Mouse (Mus musculus) heart, postnatal 0 days (tissue): Measurements from ENCODE around the gene Kansl1l.

Experiments used
- CTCF ChIP-seq: IDR thresholded peaks from 2 replicates; pipeline ENCODE4 v1.5.1; 2016; ENCODE audit warnings: antibody characterized with exemption, control low read depth, low read depth
- EP300 ChIP-seq: IDR thresholded peaks from 2 replicates; pipeline ENCODE4 v1.6.1; 2016; ENCODE audit warnings: antibody characterized with exemption, low read depth

DNA sequence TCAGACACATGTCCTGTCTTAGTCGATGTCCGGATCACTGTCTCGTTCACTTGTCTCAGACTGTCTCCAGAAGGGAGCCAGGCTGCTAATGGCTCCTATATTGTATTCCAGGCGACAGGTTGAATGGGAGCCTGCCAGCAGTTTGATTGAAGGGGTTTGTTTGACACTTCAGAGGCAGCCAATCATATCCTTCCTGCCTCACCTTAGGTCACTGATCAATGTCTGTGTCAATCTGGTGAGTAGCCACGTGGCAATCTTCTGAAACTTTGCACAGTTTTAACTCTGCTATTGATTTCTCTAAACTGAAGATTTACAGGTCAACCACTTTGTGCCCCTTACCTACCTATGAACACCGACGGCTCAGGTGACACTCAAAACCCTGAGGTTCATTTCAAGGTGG, 145.9 kb downstream of the Kansl1l start:
- TF ChIP-seq CTCF (no peak), EP300 (no peak)
